Mouse (Mus musculus) spleen, adult 2 months (tissue): ENCODE data around the gene Mrpl16.

Experiments used
- CTCF ChIP-seq: fragments of 200-500 bp; IDR thresholded peaks from 2 replicates; pipeline ENCODE4 v1.5.1; 2011; ENCODE audit warnings: mild to moderate bottlenecking, inconsistent platforms; ENCODE audit not compliant: insufficient read depth, insufficient read length, insufficient replicate concordance; ENCODE audit errors: extremely low read depth
- POLR2A ChIP-seq: fragments of 200-500 bp; IDR thresholded peaks from 2 replicates; pipeline ENCODE4 v1.6.1; 2011; ENCODE audit warnings: low read depth, low read length, inconsistent platforms

DNA sequence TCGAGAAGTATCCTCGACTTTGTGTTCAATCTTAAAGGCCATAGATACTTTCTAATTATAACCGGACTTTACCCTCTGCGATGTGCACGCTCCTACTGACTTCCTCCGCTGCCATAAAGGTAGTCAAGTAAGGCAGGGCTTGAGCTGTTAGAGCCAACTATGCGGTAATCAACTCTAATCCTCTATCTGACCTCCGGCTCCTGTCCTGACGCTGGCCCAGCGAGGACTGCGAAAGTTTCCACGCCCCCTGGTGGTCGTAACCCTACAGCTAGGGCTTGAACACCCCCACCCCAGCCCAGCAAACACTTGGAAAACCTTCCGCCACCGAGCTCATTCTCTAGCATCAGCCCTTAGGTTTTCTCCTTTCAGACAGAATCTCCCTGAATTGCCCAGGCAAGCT, 49.6 kb downstream of the Mrpl16 start:
- TF ChIP-seq POLR2A = no peak
- TF ChIP-seq CTCF = peak; percentile 27; the same call in 1 of the 2 replicates
